Mouse (Mus musculus) forebrain, embryonic 10.5 days (tissue): ENCODE results near the gene Cog7. TPM values are rescaled to one million over a fixed set of nuclear protein-coding genes. Genes with fewer than 3 reads are reported as not detected.

Experiments used
- DNase-seq: peaks from one replicate; pipeline ENCODE4 v3.0.0-alpha.2; 2017; ENCODE audit warnings: low spot score; ENCODE audit errors: extremely low spot score
- H3K27ac ChIP-seq: fragments of 300-500 bp; sonication (generic); 2 replicates; pipeline ENCODE4 v1.5.1; 2016; ENCODE audit warnings: mild to moderate bottlenecking
- H3K27me3 ChIP-seq: fragments of 300-500 bp; sonication (generic); 2 replicates; pipeline ENCODE4 v1.6.1; 2016; ENCODE audit warnings: mild to moderate bottlenecking; ENCODE audit not compliant: poor library complexity, severe bottlenecking
- H3K36me3 ChIP-seq: fragments of 300-500 bp; sonication (generic); replicated peaks from 2 replicates; pipeline ENCODE4 v1.6.1; 2016; ENCODE audit warnings: mild to moderate bottlenecking, moderate library complexity
- H3K4me1 ChIP-seq: fragments of 300-500 bp; sonication (generic); 2 replicates; pipeline ENCODE4 v1.6.1; 2016
- H3K4me3 ChIP-seq: fragments of 300-500 bp; sonication (generic); 2 replicates; pipeline ENCODE4 v1.5.1; 2016; ENCODE audit warnings: mild to moderate bottlenecking, moderate library complexity
- H3K9me3 ChIP-seq: fragments of 300-500 bp; sonication (generic); 2 replicates; pipeline ENCODE4 v1.6.1; 2016; ENCODE audit warnings: mild to moderate bottlenecking, moderate library complexity
- WGBS: fragments of 180-500 bp; shearing (Covaris S2); methylation state at CpG from one replicate; pipeline ENCODE4 v1.1.7; 2016; 5-methylcytosine and 5-hydroxymethylcytosine counted together
- polyA plus RNA-seq: library from polyadenylated mRNA; unstranded; fragments of >200 nt; fragmentation: Nextera tagmentation; extraction: Ambion mirVana; gene quantifications from 2 replicates; pipeline ENCODE4 v1.2.1, GENCODE M21; 2016

Gene Cog7
- polyA plus RNA-seq, 1 experiment from 2014 or later, result 23.3 TPM

DNA sequence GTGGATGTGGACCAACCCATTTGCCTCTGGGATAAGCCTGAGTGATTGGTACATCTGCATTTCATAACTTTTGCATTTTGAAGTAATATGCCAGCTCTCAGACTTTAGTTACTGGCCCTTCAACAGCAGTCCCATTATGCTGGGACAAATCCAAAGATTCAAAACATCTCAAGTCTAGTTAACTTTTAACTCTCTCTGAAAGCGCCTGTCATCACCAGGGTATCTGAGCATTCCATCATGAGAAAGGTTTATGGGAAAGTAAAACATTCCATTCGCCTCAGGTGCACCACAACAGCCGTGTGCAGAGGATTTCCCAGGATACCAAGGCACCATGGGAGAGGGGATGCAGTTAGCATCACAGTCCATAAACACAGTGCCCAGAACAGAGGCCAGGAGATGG lies 39.9 kb downstream of the Cog7 start:
- no peaks in the 10 kb centered on the region for H3K27me3 ChIP-seq
- 92% methylated on average over 3 of the region's 3 CpGs for WGBS
- no peak for DNase-seq
- H3K4me3 ChIP-seq, result no peak overlapping the region
- peaks cover 24% of the 10 kb centered on the region for H3K36me3 ChIP-seq
- no peaks in the 10 kb centered on the region; the same call in 1 of the 2 replicates for H3K9me3 ChIP-seq
- no peaks in the 10 kb centered on the region for H3K4me1 ChIP-seq
- H3K27ac ChIP-seq, result no peak overlapping the region

- WGBS, result 95% methylated on average over 3 of the region's 3 CpGs
- H3K4me3 ChIP-seq, result no peak overlapping the region
- no peaks in the 10 kb centered on the region for H3K4me1 ChIP-seq
- no peak overlapping the region for H3K27ac ChIP-seq
- H3K36me3 ChIP-seq, result peaks cover 28% of the 10 kb centered on the region
- no peaks in the 10 kb centered on the region for H3K27me3 ChIP-seq
- H3K9me3 ChIP-seq, result no peaks in the 10 kb centered on the region; the same call in 1 of the 2 replicates
- DNase-seq, result no peak
Measured at GRCm38 (mm10) chr7:121941016-121941415, 40.5 kb downstream of the Cog7 start.

- WGBS, result 74% methylated on average over 4 of the region's 4 CpGs
- Histone ChIP-seq H3K27me3 (no peaks in the 10 kb centered on the region), H3K4me1 (no peaks in the 10 kb centered on the region), H3K4me3 (no peak overlapping the region), H3K27ac (no peak overlapping the region), H3K36me3 (peaks cover 36% of the 10 kb centered on the region), H3K9me3 (no peaks in the 10 kb centered on the region; the same call in 1 of the 2 replicates)
- no peak for DNase-seq
Measured at GRCm38 (mm10) chr7:121939729-121940128, 41.8 kb downstream of the Cog7 start.

DNA sequence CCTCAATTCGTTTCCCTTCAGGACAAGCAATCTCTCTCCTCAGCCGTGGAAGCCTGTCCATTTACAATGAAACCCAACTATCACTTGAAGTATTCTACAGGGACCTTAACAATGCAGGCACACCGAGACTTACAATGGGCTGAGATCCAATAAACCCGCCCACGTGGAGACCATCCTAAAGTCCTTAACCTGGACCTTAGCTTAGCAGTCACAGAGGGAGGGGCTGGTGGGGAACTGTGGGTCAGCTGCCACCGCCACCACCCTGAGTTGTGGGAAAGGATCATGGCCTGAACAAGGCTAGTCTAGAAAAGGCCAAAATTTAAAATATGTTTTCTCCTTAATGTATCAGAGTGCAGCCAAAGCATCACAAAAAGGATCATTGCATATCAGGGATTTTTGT lies 42.3 kb downstream of the Cog7 start:
- H3K4me1 ChIP-seq, result no peaks in the 10 kb centered on the region
- peaks cover 36% of the 10 kb centered on the region for H3K36me3 ChIP-seq
- H3K27me3 ChIP-seq, result no peaks in the 10 kb centered on the region
- H3K4me3 ChIP-seq, result no peak overlapping the region
- no peaks in the 10 kb centered on the region; the same call in 1 of the 2 replicates for H3K9me3 ChIP-seq
- no peak overlapping the region for H3K27ac ChIP-seq
- DNase-seq, result no peak
- 76% methylated on average over 6 of the region's 6 CpGs for WGBS

GRCm38 (mm10) chr7:121938124-121938891 lies 43.2 kb downstream of the Cog7 start:
- H3K27ac ChIP-seq, result 0 out of 2 replicates have a peak overlapping the region, but pooled peaks have one; percentile 8

GRCm38 (mm10) chr7:121936861-121937630 lies 44.5 kb downstream of the Cog7 start:
- no peaks in the 10 kb centered on the region for H3K27me3 ChIP-seq
- 84% methylated on average over 14 of the region's 14 CpGs for WGBS
- peaks cover 29% of the 10 kb centered on the region for H3K36me3 ChIP-seq
- no peak overlapping the region for H3K4me3 ChIP-seq
- H3K9me3 ChIP-seq, result no peaks in the 10 kb centered on the region
- H3K4me1 ChIP-seq, result no peaks in the 10 kb centered on the region
- DNase-seq, result no peak
- no peak overlapping the region for H3K27ac ChIP-seq

More at GRCm38 (mm10) chr7:121938124-121938891, 43.2 kb downstream of the Cog7 start:
- H3K4me1 ChIP-seq, result no peaks in the 10 kb centered on the region
- H3K9me3 ChIP-seq, result no peaks in the 10 kb centered on the region; the same call in 1 of the 2 replicates
- peaks cover 32% of the 10 kb centered on the region for H3K36me3 ChIP-seq
- no peak for DNase-seq
- no peaks in the 10 kb centered on the region for H3K27me3 ChIP-seq
- no peak overlapping the region for H3K4me3 ChIP-seq
- WGBS, result 84% methylated on average over 8 of the region's 8 CpGs

DNA sequence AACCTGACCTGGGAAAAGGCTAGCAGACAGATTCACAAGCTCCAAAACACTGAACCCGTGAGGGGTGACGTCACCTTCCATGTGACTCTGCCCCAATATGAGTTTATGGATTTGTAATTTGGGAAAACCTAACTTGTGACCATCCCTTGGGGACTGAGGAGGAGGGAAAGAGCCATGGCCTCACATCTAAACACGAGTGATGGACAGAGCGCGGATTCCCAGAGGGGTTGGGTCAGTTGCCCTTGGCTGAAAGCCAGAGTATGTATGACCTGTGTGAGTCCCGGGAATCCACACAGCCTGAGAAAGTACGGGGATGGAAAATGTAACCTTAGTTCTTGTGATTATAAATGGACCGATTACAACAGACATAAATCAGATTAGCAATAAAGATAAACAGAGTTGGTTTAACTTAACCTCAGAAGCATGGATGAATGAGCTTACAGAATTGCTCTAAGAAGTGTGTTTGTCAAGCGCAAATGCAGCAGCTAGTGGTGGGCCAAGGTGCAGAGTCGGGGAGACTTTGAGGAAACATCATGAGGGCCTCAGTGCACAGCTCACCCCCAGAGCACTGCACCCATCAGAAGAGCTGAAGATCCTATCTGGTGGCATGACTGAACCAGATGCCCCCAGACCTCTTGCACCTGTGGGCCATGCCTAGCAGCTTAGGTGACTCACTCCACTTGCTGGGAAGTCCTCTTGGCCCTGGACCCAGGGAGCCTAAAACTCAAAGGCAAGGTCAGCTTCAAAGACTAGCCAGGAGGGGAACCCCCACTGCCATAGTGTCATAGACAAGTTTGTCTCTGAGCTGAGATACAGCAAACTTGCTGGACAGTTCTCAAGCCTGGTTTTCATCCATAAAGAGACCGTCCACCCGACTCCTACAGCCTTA lies 45.4 kb downstream of the Cog7 start:
- Histone ChIP-seq H3K9me3 (no peaks in the 10 kb centered on the region), H3K4me3 (no peak overlapping the region), H3K4me1 (no peaks in the 10 kb centered on the region), H3K27me3 (no peaks in the 10 kb centered on the region), H3K36me3 (peaks cover 27% of the 10 kb centered on the region), H3K27ac (no peak overlapping the region)
- DNase-seq, result no peak
- WGBS, result 92% methylated on average over 12 of the region's 12 CpGs

DNA sequence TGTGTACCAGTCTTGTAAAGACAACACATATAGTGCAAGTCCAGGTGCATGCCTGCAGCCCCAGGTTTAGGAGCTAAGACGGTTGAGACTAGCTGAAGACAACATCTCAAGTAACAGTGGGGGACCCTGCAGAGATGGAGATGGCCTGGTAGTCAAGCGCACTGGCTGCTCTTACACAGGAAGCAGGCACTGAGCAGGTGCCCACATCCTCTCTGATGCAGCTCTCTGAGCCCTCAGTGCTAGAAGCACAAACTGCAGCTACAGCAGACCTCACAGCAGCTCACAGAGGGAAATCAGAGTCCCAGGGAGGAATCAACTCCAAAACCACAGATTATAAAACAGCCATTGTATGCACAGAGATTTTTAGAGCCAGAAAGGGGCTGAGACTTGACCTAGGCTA lies 47.2 kb downstream of the Cog7 start:
- no peak for DNase-seq
- H3K36me3 ChIP-seq, result peaks cover 33% of the 10 kb centered on the region
- 84% methylated on average over 2 of the region's 2 CpGs for WGBS
- H3K9me3 ChIP-seq, result no peaks in the 10 kb centered on the region
- no peaks in the 10 kb centered on the region for H3K27me3 ChIP-seq
- H3K4me1 ChIP-seq, result no peaks in the 10 kb centered on the region
- no peak overlapping the region for H3K27ac ChIP-seq
- H3K4me3 ChIP-seq, result no peak overlapping the region

GRCm38 (mm10) chr7:121933675-121934074 lies 47.8 kb downstream of the Cog7 start:
- WGBS, result 84% methylated on average over 6 of the region's 6 CpGs
- H3K27me3 ChIP-seq, result no peaks in the 10 kb centered on the region
- H3K27ac ChIP-seq, result no peak overlapping the region
- H3K4me1 ChIP-seq, result no peaks in the 10 kb centered on the region
- peaks cover 37% of the 10 kb centered on the region for H3K36me3 ChIP-seq
- DNase-seq, result no peak
- H3K9me3 ChIP-seq, result no peaks in the 10 kb centered on the region
- no peak overlapping the region for H3K4me3 ChIP-seq

DNA sequence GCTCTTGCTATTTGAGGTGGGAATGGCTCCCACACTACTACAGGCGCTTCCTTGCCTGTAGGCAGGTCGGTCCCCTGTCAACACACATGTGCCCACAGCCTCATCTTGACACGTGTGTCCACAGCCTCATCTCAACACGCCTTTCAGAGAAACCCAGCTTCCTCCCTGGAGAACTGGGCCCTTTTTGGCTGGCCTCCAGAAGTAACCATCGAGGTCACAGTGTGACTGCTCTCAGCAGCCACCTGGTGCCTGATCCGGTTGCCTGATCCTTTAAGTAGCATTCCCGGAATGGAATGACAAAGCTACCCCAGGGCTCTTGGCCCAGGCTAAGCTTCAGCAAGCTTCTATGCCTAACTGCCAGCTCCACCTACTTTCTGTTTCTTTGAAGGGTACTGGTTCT lies 50.3 kb downstream of the Cog7 start:
- H3K27ac ChIP-seq, result no peak overlapping the region
- H3K4me1 ChIP-seq, result no peaks in the 10 kb centered on the region
- no peaks in the 10 kb centered on the region for H3K9me3 ChIP-seq
- no peaks in the 10 kb centered on the region for H3K27me3 ChIP-seq
- DNase-seq, result no peak
- 50% methylated on average over 7 of the region's 7 CpGs for WGBS
- H3K36me3 ChIP-seq, result peaks cover 41% of the 10 kb centered on the region
- H3K4me3 ChIP-seq, result no peak overlapping the region

DNA sequence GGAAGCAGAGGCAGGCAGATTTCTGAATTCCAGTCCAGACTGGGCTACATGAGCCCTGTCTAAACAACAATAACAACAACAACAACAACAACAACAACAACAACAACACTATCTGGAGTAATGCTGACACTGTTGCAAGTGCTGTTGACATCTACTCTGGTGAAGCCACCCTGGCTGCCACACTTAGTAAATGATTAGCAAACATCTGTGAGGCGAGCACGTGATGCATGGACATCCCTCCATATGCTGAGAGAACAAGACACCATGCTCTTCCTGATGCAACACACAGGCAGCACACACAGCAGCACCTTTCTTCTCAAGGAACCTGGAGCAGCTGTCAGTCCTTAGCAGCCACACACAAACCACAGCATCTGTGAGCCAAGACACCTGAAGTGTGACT lies 53.6 kb downstream of the Cog7 start:
- DNase-seq, result no peak

DNA sequence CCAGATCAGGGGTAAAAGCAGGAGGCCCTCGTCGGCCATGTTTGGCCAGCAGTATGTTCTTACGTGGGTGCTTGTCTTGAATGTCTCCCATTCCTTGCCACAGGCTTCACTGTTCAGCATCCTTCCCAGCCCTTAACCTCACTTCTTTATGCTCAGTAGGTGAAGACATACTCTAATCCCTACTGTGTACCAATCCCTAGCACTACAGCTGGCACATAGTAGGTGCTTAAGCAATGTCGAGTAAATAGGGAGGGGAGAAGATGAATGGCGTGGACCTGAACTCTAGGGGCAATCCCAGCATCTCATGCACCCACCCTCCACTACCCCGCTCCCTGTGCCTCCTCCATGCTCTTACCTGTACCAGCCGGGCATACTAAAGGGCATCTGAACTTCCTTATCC lies 57.1 kb downstream of the Cog7 start:
- H3K27ac ChIP-seq, result no peak overlapping the region
- H3K36me3 ChIP-seq, result peaks cover 40% of the 10 kb centered on the region
- no peaks in the 10 kb centered on the region for H3K27me3 ChIP-seq
- 93% methylated on average over 7 of the region's 7 CpGs for WGBS
- no peak for DNase-seq
- no peaks in the 10 kb centered on the region for H3K9me3 ChIP-seq
- H3K4me1 ChIP-seq, result no peaks in the 10 kb centered on the region
- H3K4me3 ChIP-seq, result no peak overlapping the region

More for the DNA sequence above, 53.6 kb downstream of the Cog7 start:
- no peak overlapping the region for H3K27ac ChIP-seq
- peaks cover 53% of the 10 kb centered on the region for H3K36me3 ChIP-seq
- no peak overlapping the region for H3K4me3 ChIP-seq
- no peaks in the 10 kb centered on the region for H3K4me1 ChIP-seq
- no peaks in the 10 kb centered on the region for H3K27me3 ChIP-seq
- no peaks in the 10 kb centered on the region for H3K9me3 ChIP-seq
- WGBS, result 93% methylated on average over 2 of the region's 2 CpGs
